Mouse (Mus musculus) heart, postnatal 25 days (tissue): Measurements from ENCODE around the gene Dlg2. TPM values are rescaled to one million over a fixed set of nuclear protein-coding genes. Genes with fewer than 3 reads are reported as not detected.

Experiments used
- DNase-seq: peaks from one replicate; pipeline ENCODE4 v3.0.0; 2022; ENCODE audit warnings: low spot score
- intact Hi-C: fragments of 180-260 bp; cut with DNase I; formaldehyde crosslinking; loops from one replicate; pipeline ENCODE4 v1.15.1; 2025
- total RNA-seq, 2 experiments: library from RNA; stranded (reverse); gene quantifications; 2 replicates each; pipeline ENCODE4 v1.2.3; 2021

Gene Dlg2
- total RNA-seq, 2 experiments from 2014 or later = 1.0 to 1.9 TPM

- intact Hi-C loops = no loop called here
- DNase-seq = no peak
These were observed 587.0 kb downstream of the Dlg2 start for GRCm38 (mm10) chr7:91063297-91064040.

GRCm38 (mm10) chr7:91071751-91072707 lies 595.6 kb downstream of the Dlg2 start:
- DNase-seq = no peak
- intact Hi-C loops = no loop called here

GRCm38 (mm10) chr7:91086071-91086470 lies 609.6 kb downstream of the Dlg2 start:
- intact Hi-C loops = no loop called here
- DNase-seq = no peak

- intact Hi-C loops = no loop called here
- no peak for DNase-seq
These were observed 612.9 kb downstream of the Dlg2 start for GRCm38 (mm10) chr7:91089211-91089930.

GRCm38 (mm10) chr7:91090317-91090829 lies 613.9 kb downstream of the Dlg2 start:
- DNase-seq = no peak
- intact Hi-C loops = no loop called here

- no peak for DNase-seq
- intact Hi-C loops = no loop called here
These were observed 614.6 kb downstream of the Dlg2 start for GRCm38 (mm10) chr7:91090830-91091683.

- intact Hi-C loops = no loop called here
- no peak for DNase-seq
These were observed 620.0 kb downstream of the Dlg2 start for GRCm38 (mm10) chr7:91096467-91096866.

- intact Hi-C loops = no loop called here
- DNase-seq = no peak
These were observed 622.0 kb downstream of the Dlg2 start for GRCm38 (mm10) chr7:91098521-91098920.

- no peak for DNase-seq
- intact Hi-C loops = no loop called here
These were observed 633.1 kb downstream of the Dlg2 start for GRCm38 (mm10) chr7:91109575-91109974.

- DNase-seq = no peak
- intact Hi-C loops = no loop called here
These were observed 655.7 kb downstream of the Dlg2 start for GRCm38 (mm10) chr7:91132128-91132527.

- intact Hi-C loops = no loop called here
- no peak for DNase-seq
These were observed 677.6 kb downstream of the Dlg2 start for GRCm38 (mm10) chr7:91154096-91154495.

- intact Hi-C loops = no loop called here
- no peak for DNase-seq
These were observed 682.7 kb downstream of the Dlg2 start for GRCm38 (mm10) chr7:91159144-91159543.

GRCm38 (mm10) chr7:91161643-91162175 lies 685.2 kb downstream of the Dlg2 start:
- no peak for DNase-seq
- intact Hi-C loops = no loop called here

GRCm38 (mm10) chr7:91173560-91173959 lies 697.1 kb downstream of the Dlg2 start:
- no peak for DNase-seq
- intact Hi-C loops = no loop called here

GRCm38 (mm10) chr7:91188211-91188610 lies 711.7 kb downstream of the Dlg2 start:
- intact Hi-C loops = no loop called here

GRCm38 (mm10) chr7:91199372-91199771 lies 722.9 kb downstream of the Dlg2 start:
- DNase-seq = no peak
- intact Hi-C loops = no loop called here

More at GRCm38 (mm10) chr7:91188211-91188610, 711.7 kb downstream of the Dlg2 start:
- DNase-seq = no peak

- DNase-seq = no peak
- intact Hi-C loops = no loop called here
These were observed 731.8 kb downstream of the Dlg2 start for GRCm38 (mm10) chr7:91208083-91208852.

GRCm38 (mm10) chr7:91208973-91209372 lies 732.5 kb downstream of the Dlg2 start:
- intact Hi-C loops = no loop called here
- no peak for DNase-seq
